Comparison of ENCODE assay signal across 8 mouse cellular contexts in the genomic region with DNA sequence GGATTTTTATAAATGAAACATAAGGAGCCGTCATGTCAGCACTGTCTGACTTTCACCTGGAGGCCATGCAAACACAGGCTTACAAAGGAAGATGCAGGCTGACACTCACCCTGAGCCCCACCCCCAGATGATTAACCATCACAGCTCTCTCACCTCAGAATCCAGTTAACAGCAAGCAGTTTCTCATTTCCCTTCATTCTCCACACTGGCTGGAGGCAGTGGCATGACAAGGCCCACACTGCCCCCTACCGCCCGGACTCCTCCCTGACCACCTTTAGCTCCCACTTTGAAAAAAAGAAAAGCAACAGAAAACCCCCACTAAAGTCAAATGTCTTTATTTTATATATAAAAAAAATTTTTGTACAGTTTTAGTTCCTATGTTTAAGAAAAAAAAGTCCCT. TPM values are rescaled to one million over a fixed set of nuclear protein-coding genes. Genes with fewer than 3 reads are reported as not detected.
DNase-seq lines count a peak whose midpoint lies in the region; ATAC-seq and TF ChIP-seq lines count a peak whose summit lies in the region.

No protein-coding gene starts in this region.

- no peak overlapping the region for H3K4me2 ChIP-seq in intestine, embryonic 14.5 days (ENCODE audit: low read length)
- H3K4me2 ChIP-seq in intestine, embryonic 16.5 days (ENCODE audit: low read depth, low read length) = no peak overlapping the region
- H3K4me2 ChIP-seq in heart, embryonic 16.5 days (ENCODE audit: low read depth, low read length) = no peak overlapping the region

- peak; percentile 42; the same call in 1 of the 2 replicates for ATAC-seq in intestine, embryonic 14.5 days (replicated peaks; ENCODE audit: low FRiP score, low TSS enrichment, low read depth)
- ATAC-seq in intestine, embryonic 16.5 days = no peak; the same call in 1 of the 2 replicates
- ATAC-seq in heart, embryonic 16.5 days (replicated peaks; ENCODE audit: extremely low read depth, insufficient read depth, low FRiP score) = peak; percentile 67; the same call in 1 of the 2 replicates

- no peaks in the 10 kb centered on the region for H3K9me3 ChIP-seq in intestine, embryonic 14.5 days (ENCODE audit: control insufficient read depth, low read length)
- H3K9me3 ChIP-seq in intestine, embryonic 16.5 days (ENCODE audit: control insufficient read depth, low read length) = no peaks in the 10 kb centered on the region
- no peaks in the 10 kb centered on the region for H3K9me3 ChIP-seq in heart, embryonic 16.5 days (replicated peaks; ENCODE audit: control insufficient read depth, low read length)

- peak; percentile 61 for TF ChIP-seq CTCF in bone marrow macrophage, adult 2 months (IDR thresholded peaks at IDR 0.05; ENCODE audit: low read depth, low read length)

- peaks cover 31% of the 10 kb centered on the region for H3K36me3 ChIP-seq in intestine, embryonic 14.5 days (ENCODE audit: control insufficient read depth, insufficient read depth, low read length)
- peaks cover 5% of the 10 kb centered on the region; the same call in 1 of the 2 replicates for H3K36me3 ChIP-seq in intestine, embryonic 16.5 days (ENCODE audit: control insufficient read depth, insufficient read depth, low read length)
- H3K36me3 ChIP-seq in heart, embryonic 16.5 days (ENCODE audit: control insufficient read depth, insufficient read depth) = peaks cover 9% of the 10 kb centered on the region

- H3K27ac ChIP-seq in intestine, embryonic 14.5 days (ENCODE audit: low read depth) = no peak overlapping the region
- H3K27ac ChIP-seq in intestine, embryonic 16.5 days (ENCODE audit: low read length) = no peak overlapping the region
- H3K27ac ChIP-seq in bone marrow macrophage, adult 2 months (ENCODE audit: insufficient read depth, low read depth, low read length) = no peak overlapping the region
- no peak overlapping the region for H3K27ac ChIP-seq in heart, embryonic 16.5 days (ENCODE audit: low read length)

- H3K27me3 ChIP-seq in intestine, embryonic 14.5 days (replicated peaks; ENCODE audit: control insufficient read depth, insufficient read depth, low read length) = no peaks in the 10 kb centered on the region
- H3K27me3 ChIP-seq in intestine, embryonic 16.5 days (replicated peaks; ENCODE audit: control insufficient read depth, insufficient read depth, low read length) = no peaks in the 10 kb centered on the region
- no peaks in the 10 kb centered on the region for H3K27me3 ChIP-seq in heart, embryonic 16.5 days (ENCODE audit: control insufficient read depth, insufficient read depth, low read length)

- WGBS in intestine, embryonic 14.5 days = 48% methylated on average over 3 of the region's 3 CpGs
- 53% methylated on average over 3 of the region's 3 CpGs for WGBS in intestine, embryonic 16.5 days
- 45% methylated on average over 3 of the region's 3 CpGs for WGBS in heart, embryonic 16.5 days

- no peak for TF ChIP-seq POLR2A in bone marrow macrophage, adult 2 months (IDR thresholded peaks at IDR 0.05; ENCODE audit: borderline replicate concordance, low read depth, low read length)

- H3K4me1 ChIP-seq in intestine, embryonic 14.5 days (replicated peaks; ENCODE audit: control insufficient read depth, insufficient read depth, low read length) = no peaks in the 10 kb centered on the region
- H3K4me1 ChIP-seq in intestine, embryonic 16.5 days (ENCODE audit: control insufficient read depth, insufficient read depth, low read length) = no peaks in the 10 kb centered on the region
- no peaks in the 10 kb centered on the region for H3K4me1 ChIP-seq in bone marrow macrophage, adult 2 months (ENCODE audit: control insufficient read depth, insufficient read depth, low read length)
- H3K4me1 ChIP-seq in heart, embryonic 16.5 days (ENCODE audit: control insufficient read depth, insufficient read depth, low read length) = peaks cover 3% of the 10 kb centered on the region; the same call in 1 of the 2 replicates

- no peak overlapping the region for H3K4me3 ChIP-seq in intestine, embryonic 14.5 days (ENCODE audit: low read depth, low read length)
- H3K4me3 ChIP-seq in intestine, embryonic 16.5 days (ENCODE audit: low read length) = no peak overlapping the region
- no peak overlapping the region for H3K4me3 ChIP-seq in bone marrow macrophage, adult 2 months (ENCODE audit: insufficient read depth, low read length)
- H3K4me3 ChIP-seq in heart, embryonic 16.5 days (ENCODE audit: low read length) = no peak overlapping the region

- DNase-seq in intestine, embryonic 14.5 days (ENCODE audit: low spot score) = peak; percentile 77
- DNase-seq in layer of hippocampus, adult 18-20 months (ENCODE audit: low spot score in 2 of 2) = peak; percentile 37 to 73
- DNase-seq in lung, postnatal 10 days = peak; percentile 73
- peak; percentile 70 to 78 for DNase-seq in right cerebral cortex, adult 2 months (ENCODE audit: low spot score in 2 of 2)
- no peak for DNase-seq in ovary, adult 18-20 months (ENCODE audit: low spot score)

- no peak overlapping the region for H3K9ac ChIP-seq in intestine, embryonic 14.5 days (ENCODE audit: low read length)
- H3K9ac ChIP-seq in intestine, embryonic 16.5 days (ENCODE audit: low read depth, low read length) = no peak overlapping the region
- H3K9ac ChIP-seq in heart, embryonic 16.5 days (ENCODE audit: low read length) = no peak overlapping the region

RNA-seq across cellular contexts. Expression of a gene that starts 27.6 kb away (rescaled TPM):
- polyA plus RNA-seq in intestine, embryonic 14.5 days (2014; fragmentation: Nextera tagmentation; extraction: Ambion mirVana) = 13.9 and 15.4 TPM in 2 replicates
- 6.1 and 6.8 TPM in 2 replicates for polyA plus RNA-seq in intestine, embryonic 16.5 days (2015; fragmentation: Nextera tagmentation; extraction: Ambion mirVana)
- polyA plus RNA-seq in bone marrow macrophage, adult 2 months (2012; ENCODE audit: insufficient read depth, insufficient read length, missing spikeins) = 0.74 and 1.2 TPM in 2 replicates
- 7.3 and 7.5 TPM in 2 replicates for polyA plus RNA-seq in heart, embryonic 16.5 days (2015; fragmentation: Nextera tagmentation; extraction: Ambion mirVana)
- total RNA-seq in layer of hippocampus, adult 18-20 months (2021) = 10 to 100 TPM; 13.4 to 13.6 TPM

RNA-seq across cellular contexts. Expression of a gene that starts 56.7 kb away (rescaled TPM):
- polyA plus RNA-seq in intestine, embryonic 14.5 days (2014; fragmentation: Nextera tagmentation; extraction: Ambion mirVana) = not detected in 2 replicates
- 0.09 TPM in 1 of 2 replicates, not detected in the other for polyA plus RNA-seq in intestine, embryonic 16.5 days (2015; fragmentation: Nextera tagmentation; extraction: Ambion mirVana)
- not detected in 2 replicates for polyA plus RNA-seq in bone marrow macrophage, adult 2 months (2012; ENCODE audit: insufficient read depth, insufficient read length, missing spikeins)
- polyA plus RNA-seq in heart, embryonic 16.5 days (2015; fragmentation: Nextera tagmentation; extraction: Ambion mirVana) = not detected in 2 replicates
- total RNA-seq in layer of hippocampus, adult 18-20 months (2021) = 1 to 10 TPM in 1 of 2 experiments, under 1 TPM in 1; 0.68 to 1.1 TPM
